Mouse (Mus musculus): ENCODE results near the gene Spdye4a. TPM values are rescaled to one million over a fixed set of nuclear protein-coding genes. Genes with fewer than 3 reads are reported as not detected.

Gene Spdye4a
- total and polyA plus RNA-seq, 2 experiments from 2014 or later = not detected

DNA sequence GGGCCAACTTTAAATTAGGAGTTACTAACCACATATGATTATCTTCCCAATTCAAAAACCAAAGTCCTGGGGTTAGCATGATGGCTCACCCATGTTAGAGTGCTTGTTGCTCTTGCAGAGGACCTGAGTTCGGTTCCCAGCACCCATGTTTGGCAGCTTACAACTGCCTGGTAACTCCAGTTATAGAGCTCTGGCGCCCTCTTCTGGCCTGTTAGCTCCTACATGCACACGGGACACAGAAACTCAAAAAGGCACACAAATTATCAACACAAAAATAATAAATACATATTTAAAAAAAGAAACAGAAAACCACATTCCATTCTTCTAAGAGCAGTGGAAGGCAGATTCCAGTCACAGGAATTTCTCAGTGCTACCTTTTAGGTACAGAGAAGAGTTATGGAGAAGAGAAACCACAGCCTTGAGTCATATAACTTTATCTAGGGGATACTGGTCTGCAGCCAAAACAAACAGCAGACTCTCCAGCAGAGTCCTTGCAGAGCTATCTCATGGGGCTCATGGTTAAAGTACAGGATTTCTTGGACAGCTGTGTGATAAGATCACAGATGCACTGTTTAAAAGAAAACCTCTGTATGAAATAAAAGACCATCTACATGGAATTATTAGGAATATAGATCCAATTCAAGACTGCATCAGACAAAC, 49.0 kb downstream of the Spdye4a start:
- DNase-seq (no peak), ATAC-seq (no peak)
- H3K4me1 ChIP-seq (ENCODE audit: insufficient read depth) = peaks cover 4% of the 10 kb centered on the region; the same call in 1 of the 2 replicates
- WGBS = 92% methylated on average over 3 of the region's 3 CpGs
- H3K9me3 ChIP-seq (ENCODE audit: low read length) = 0 out of 2 replicates have a peak, but pooled peaks cover 5% of the 10 kb centered on the region
- no peak overlapping the region for H3K4me2 ChIP-seq (ENCODE audit: low read depth)
- H3K27ac ChIP-seq (ENCODE audit: low read depth, low read length) = no peak overlapping the region
- H3K9ac ChIP-seq = no peak overlapping the region
- H3K4me3 ChIP-seq (ENCODE audit: low read depth, low read length) = no peak overlapping the region
- peaks cover 57% of the 10 kb centered on the region for H3K36me3 ChIP-seq (ENCODE audit: insufficient read depth)
- TF ChIP-seq CTCF (IDR thresholded peaks at IDR 0.05; ENCODE audit: low read depth) = 0 out of 2 replicates have a peak, but pooled peaks have one; percentile 18
- H3K27me3 ChIP-seq (ENCODE audit: insufficient read depth, low read length) = no peaks in the 10 kb centered on the region

DNA sequence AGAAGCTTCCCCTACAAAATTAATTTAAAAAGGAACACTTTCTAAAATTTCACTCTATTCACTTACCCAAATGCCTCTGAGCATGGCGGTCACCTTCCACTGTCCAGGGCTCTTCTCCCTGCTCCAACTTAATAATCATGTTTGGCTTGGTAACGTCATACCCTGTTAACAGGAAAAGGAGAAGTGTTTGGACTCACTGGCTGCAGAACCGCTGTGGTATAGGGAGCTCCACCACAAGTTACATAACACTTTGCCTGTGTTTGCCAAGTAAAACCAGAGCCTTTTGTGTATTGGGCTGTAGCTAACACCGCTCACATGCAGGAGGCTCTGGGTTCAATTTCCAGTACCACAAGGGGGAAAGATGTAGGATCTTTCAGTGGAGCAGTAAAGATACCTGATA, 50.7 kb downstream of the Spdye4a start:
- Histone ChIP-seq H3K27ac (ENCODE audit: low read depth, low read length) (no peak overlapping the region), H3K4me1 (ENCODE audit: insufficient read depth) (peaks cover 4% of the 10 kb centered on the region; the same call in 1 of the 2 replicates), H3K27me3 (ENCODE audit: insufficient read depth, low read length) (no peaks in the 10 kb centered on the region), H3K9me3 (ENCODE audit: low read length) (0 out of 2 replicates have a peak, but pooled peaks cover 5% of the 10 kb centered on the region), H3K9ac (no peak overlapping the region), H3K4me3 (ENCODE audit: low read depth, low read length) (no peak overlapping the region), H3K4me2 (ENCODE audit: low read depth) (no peak overlapping the region), H3K36me3 (ENCODE audit: insufficient read depth) (peaks cover 74% of the 10 kb centered on the region)
- WGBS = 96% methylated on average over 4 of the region's 4 CpGs
- ATAC-seq (no peak), DNase-seq (no peak)
- TF ChIP-seq CTCF (IDR thresholded peaks at IDR 0.05; ENCODE audit: low read depth) = no peak

Other genes with a start within 250 kb of the Spdye4a start
- gene Rnf216, start 113.9 kb downstream of the Spdye4a start, total RNA-seq (2014; rRNA removed) = 35.2 and 41.0 TPM in 2 replicates
- gene Rnf216, start 113.9 kb downstream of the Spdye4a start, polyA plus RNA-seq (2015; fragmentation: Nextera tagmentation; extraction: Ambion mirVana) = 25.9 and 29.3 TPM in 2 replicates
- not detected in 2 replicates for gene Olfr718-ps1, start 79.3 kb downstream of the Spdye4a start, total RNA-seq (2014; rRNA removed)
- not detected in 2 replicates for gene Olfr718-ps1, start 79.3 kb downstream of the Spdye4a start, polyA plus RNA-seq (2015; fragmentation: Nextera tagmentation; extraction: Ambion mirVana)
- gene Rbak, start 46.1 kb downstream of the Spdye4a start, total RNA-seq (2014; rRNA removed) = 19.9 and 22.6 TPM in 2 replicates
- gene Rbak, start 46.1 kb downstream of the Spdye4a start, polyA plus RNA-seq (2015; fragmentation: Nextera tagmentation; extraction: Ambion mirVana) = 7.5 and 9.7 TPM in 2 replicates
- gene Spdye4b, start 45.9 kb downstream of the Spdye4a start, total RNA-seq (2014; rRNA removed) = 0.62 TPM in 1 of 2 replicates, not detected in the other
- not detected in 2 replicates for gene Spdye4b, start 45.9 kb downstream of the Spdye4a start, polyA plus RNA-seq (2015; fragmentation: Nextera tagmentation; extraction: Ambion mirVana)
- 35.2 and 37.1 TPM in 2 replicates for gene Zfp12, start 8.3 kb upstream of the Spdye4a start, total RNA-seq (2014; rRNA removed)
- gene Zfp12, start 8.3 kb upstream of the Spdye4a start, polyA plus RNA-seq (2015; fragmentation: Nextera tagmentation; extraction: Ambion mirVana) = 11.9 and 14.0 TPM in 2 replicates
- 21.5 and 29.8 TPM in 2 replicates for gene Zfp316, start 43.1 kb upstream of the Spdye4a start, total RNA-seq (2014; rRNA removed)
- gene Zfp316, start 43.1 kb upstream of the Spdye4a start, polyA plus RNA-seq (2015; fragmentation: Nextera tagmentation; extraction: Ambion mirVana) = 5.5 and 7.5 TPM in 2 replicates
- 9.8 and 16.5 TPM in 2 replicates for gene Zfp853, start 66.7 kb upstream of the Spdye4a start, total RNA-seq (2014; rRNA removed)
- gene Zfp853, start 66.7 kb upstream of the Spdye4a start, polyA plus RNA-seq (2015; fragmentation: Nextera tagmentation; extraction: Ambion mirVana) = 0.18 and 0.23 TPM in 2 replicates
- gene E130309D02Rik, start 88.5 kb upstream of the Spdye4a start, total RNA-seq (2014; rRNA removed) = 40.9 and 44.7 TPM in 2 replicates
- 27.7 and 29.2 TPM in 2 replicates for gene E130309D02Rik, start 88.5 kb upstream of the Spdye4a start, polyA plus RNA-seq (2015; fragmentation: Nextera tagmentation; extraction: Ambion mirVana)
- 45.1 and 62.6 TPM in 2 replicates for gene Zdhhc4, start 102.4 kb upstream of the Spdye4a start, total RNA-seq (2014; rRNA removed)
- gene Zdhhc4, start 102.4 kb upstream of the Spdye4a start, polyA plus RNA-seq (2015; fragmentation: Nextera tagmentation; extraction: Ambion mirVana) = 94.0 and 97.3 TPM in 2 replicates
- gene Grid2ip, start 130.4 kb upstream of the Spdye4a start, total RNA-seq (2014; rRNA removed) = 1.8 TPM in 2 replicates
- gene Grid2ip, start 130.4 kb upstream of the Spdye4a start, polyA plus RNA-seq (2015; fragmentation: Nextera tagmentation; extraction: Ambion mirVana) = 0.52 and 0.88 TPM in 2 replicates
- 80.5 and 80.9 TPM in 2 replicates for gene Kdelr2, start 176.9 kb upstream of the Spdye4a start, total RNA-seq (2014; rRNA removed)
- gene Kdelr2, start 176.9 kb upstream of the Spdye4a start, polyA plus RNA-seq (2015; fragmentation: Nextera tagmentation; extraction: Ambion mirVana) = 121 and 125 TPM in 2 replicates
- 16.5 and 21.3 TPM in 2 replicates for gene Daglb, start 237.7 kb upstream of the Spdye4a start, total RNA-seq (2014; rRNA removed)
- gene Daglb, start 237.7 kb upstream of the Spdye4a start, polyA plus RNA-seq (2015; fragmentation: Nextera tagmentation; extraction: Ambion mirVana) = 14.8 and 19.4 TPM in 2 replicates